Mouse (Mus musculus): ENCODE measurements around the gene Bcl2l11. TPM values are rescaled to one million over a fixed set of nuclear protein-coding genes. Genes with fewer than 3 reads are reported as not detected.
"Not testable (repeated sequence)": the region's sequence is repeated elsewhere in the genome, so short reads cannot be mapped to it uniquely, and the experiment has no call there.

Gene Bcl2l11
- polyA plus RNA-seq, 1 experiment from 2014 or later: 7.4 TPM

DNA sequence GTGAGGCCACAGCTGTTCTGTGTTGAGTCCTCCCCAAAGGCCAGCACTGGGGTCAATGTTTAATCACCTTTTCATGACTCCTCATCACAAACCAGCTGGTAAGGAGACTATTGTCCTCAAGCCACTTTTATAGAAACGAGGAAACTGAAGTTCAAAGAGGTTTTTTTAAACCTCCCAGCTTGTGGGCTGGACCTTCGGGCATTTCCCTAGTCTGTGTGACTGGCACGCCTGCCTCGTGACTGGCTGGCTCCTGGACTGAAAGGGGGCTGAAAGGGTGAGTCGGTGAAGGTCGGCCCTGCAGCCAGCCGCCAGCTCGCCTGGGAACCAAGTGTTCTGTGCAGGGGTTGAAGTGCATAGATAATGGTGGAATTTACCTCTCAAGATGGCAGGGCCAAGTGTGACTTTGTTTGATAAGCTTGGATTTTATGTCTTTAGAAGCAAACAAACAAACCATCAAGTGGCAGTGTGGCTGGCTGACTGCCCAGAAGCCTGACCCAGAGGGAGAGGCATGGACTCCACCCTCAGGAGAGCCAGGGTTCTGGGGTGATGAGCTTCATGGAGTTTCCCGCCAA, 54.1 kb downstream of the Bcl2l11 start:
- H3K4me3 ChIP-seq (ENCODE audit: low read depth, low read length): no peak overlapping the region
- no peaks in the 10 kb centered on the region for H3K27me3 ChIP-seq (ENCODE audit: control insufficient read depth, insufficient read depth, low read depth, low read length)
- no peaks in the 10 kb centered on the region for H3K9me3 ChIP-seq (replicated peaks; ENCODE audit: control insufficient read depth, low read length, poor library complexity, severe bottlenecking)
- WGBS: 29% methylated on average over 9 of the region's 9 CpGs
- peaks cover 10% of the 10 kb centered on the region for H3K4me1 ChIP-seq (ENCODE audit: control insufficient read depth, insufficient read depth, low read length)
- H3K4me2 ChIP-seq (ENCODE audit: low read length): no peak overlapping the region
- H3K36me3 ChIP-seq (ENCODE audit: control insufficient read depth, insufficient read depth, low read length): no peaks in the 10 kb centered on the region
- ATAC-seq: no peak
- H3K9ac ChIP-seq (ENCODE audit: low read depth, low read length): no peak overlapping the region
- H3K27ac ChIP-seq (ENCODE audit: low read length): no peak overlapping the region

DNA sequence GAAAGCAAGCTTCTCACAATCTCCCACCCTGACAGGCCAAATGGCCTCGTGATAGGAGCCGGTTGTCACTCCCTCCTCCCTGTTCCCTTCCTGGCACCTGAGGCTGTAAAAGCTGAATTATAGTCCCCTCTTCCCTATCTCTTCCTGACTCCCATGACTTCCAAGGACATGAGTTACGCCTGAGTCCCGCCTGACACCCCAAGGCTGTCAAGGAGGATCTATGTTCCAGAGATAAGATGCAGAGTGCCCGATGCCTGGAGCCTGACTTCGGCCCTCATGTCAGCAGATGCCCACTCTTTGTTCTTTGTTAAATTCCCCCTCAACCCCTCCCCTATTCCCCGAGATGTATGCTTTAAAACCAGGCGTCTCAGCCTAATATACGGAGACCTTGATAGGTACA, 56.3 kb downstream of the Bcl2l11 start:
- 96% methylated on average over 9 of the region's 9 CpGs for WGBS
- not testable (repeated sequence) for H3K27ac ChIP-seq (ENCODE audit: low read length); H3K36me3 ChIP-seq (ENCODE audit: control insufficient read depth, insufficient read depth, low read length); ATAC-seq; H3K4me1 ChIP-seq (ENCODE audit: control insufficient read depth, insufficient read depth, low read length); H3K27me3 ChIP-seq (ENCODE audit: control insufficient read depth, insufficient read depth, low read depth, low read length); H3K4me2 ChIP-seq (ENCODE audit: low read length); H3K9ac ChIP-seq (ENCODE audit: low read depth, low read length); H3K4me3 ChIP-seq (ENCODE audit: low read depth, low read length); H3K9me3 ChIP-seq (replicated peaks; ENCODE audit: control insufficient read depth, low read length, poor library complexity, severe bottlenecking)

DNA sequence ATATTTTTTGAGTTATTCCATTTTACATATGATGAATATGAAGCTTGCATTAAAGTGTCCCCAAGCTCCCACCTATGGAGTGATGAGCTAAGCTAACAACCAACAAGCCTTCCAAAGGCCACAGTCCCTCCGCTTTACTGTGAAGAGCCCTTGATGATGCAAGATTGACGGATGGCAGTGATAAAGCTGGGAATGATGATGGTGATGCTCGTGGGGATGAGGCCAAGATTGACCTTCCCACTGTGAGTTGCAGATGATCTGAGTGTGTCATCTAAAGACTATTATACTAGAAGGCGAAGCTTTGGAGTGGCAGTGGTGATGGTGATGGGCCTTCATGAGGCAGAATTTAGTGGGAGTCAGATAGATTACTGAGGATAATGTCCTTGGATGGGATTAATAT, 56.9 kb downstream of the Bcl2l11 start:
- no peak overlapping the region for H3K4me2 ChIP-seq (ENCODE audit: low read length)
- no peak overlapping the region for H3K9ac ChIP-seq (ENCODE audit: low read depth, low read length)
- no peak for ATAC-seq
- no peak overlapping the region for H3K27ac ChIP-seq (ENCODE audit: low read length)
- H3K36me3 ChIP-seq (ENCODE audit: control insufficient read depth, insufficient read depth, low read length): no peaks in the 10 kb centered on the region
- WGBS: 93% methylated on average over 4 of the region's 4 CpGs
- no peak overlapping the region for H3K4me3 ChIP-seq (ENCODE audit: low read depth, low read length)
- no peaks in the 10 kb centered on the region for H3K4me1 ChIP-seq (ENCODE audit: control insufficient read depth, insufficient read depth, low read length)
- no peaks in the 10 kb centered on the region for H3K27me3 ChIP-seq (ENCODE audit: control insufficient read depth, insufficient read depth, low read depth, low read length)
- H3K9me3 ChIP-seq (replicated peaks; ENCODE audit: control insufficient read depth, low read length, poor library complexity, severe bottlenecking): no peaks in the 10 kb centered on the region

DNA sequence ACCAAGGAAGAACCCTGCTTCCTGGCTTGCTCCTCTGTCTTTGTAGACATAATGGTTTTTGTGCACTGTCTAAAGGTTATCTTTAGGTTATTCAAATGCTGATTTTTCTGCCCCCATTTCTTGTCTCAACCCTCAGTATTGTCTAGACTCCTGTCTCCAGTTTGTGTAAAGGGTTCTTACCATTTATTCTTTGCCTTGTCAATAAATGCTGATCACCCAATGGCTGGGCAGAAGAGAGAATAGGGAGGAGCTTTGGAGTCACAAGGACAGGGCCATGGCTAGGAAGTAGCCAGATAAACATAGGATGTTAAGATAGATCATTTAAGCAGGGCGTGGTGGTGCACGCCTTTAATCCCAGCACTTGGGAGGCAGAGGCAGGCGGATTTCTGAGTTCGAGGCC, 57.9 kb downstream of the Bcl2l11 start:
- Histone ChIP-seq H3K9ac (ENCODE audit: low read depth, low read length) (no peak overlapping the region), H3K4me3 (ENCODE audit: low read depth, low read length) (no peak overlapping the region), H3K27ac (ENCODE audit: low read length) (no peak overlapping the region), H3K27me3 (ENCODE audit: control insufficient read depth, insufficient read depth, low read depth, low read length) (no peaks in the 10 kb centered on the region), H3K9me3 (replicated peaks; ENCODE audit: control insufficient read depth, low read length, poor library complexity, severe bottlenecking) (no peaks in the 10 kb centered on the region), H3K4me1 (ENCODE audit: control insufficient read depth, insufficient read depth, low read length) (no peaks in the 10 kb centered on the region), H3K36me3 (ENCODE audit: control insufficient read depth, insufficient read depth, low read length) (no peaks in the 10 kb centered on the region), H3K4me2 (ENCODE audit: low read length) (no peak overlapping the region)
- 98% methylated on average over 3 of the region's 4 CpGs for WGBS
- ATAC-seq: no peak

DNA sequence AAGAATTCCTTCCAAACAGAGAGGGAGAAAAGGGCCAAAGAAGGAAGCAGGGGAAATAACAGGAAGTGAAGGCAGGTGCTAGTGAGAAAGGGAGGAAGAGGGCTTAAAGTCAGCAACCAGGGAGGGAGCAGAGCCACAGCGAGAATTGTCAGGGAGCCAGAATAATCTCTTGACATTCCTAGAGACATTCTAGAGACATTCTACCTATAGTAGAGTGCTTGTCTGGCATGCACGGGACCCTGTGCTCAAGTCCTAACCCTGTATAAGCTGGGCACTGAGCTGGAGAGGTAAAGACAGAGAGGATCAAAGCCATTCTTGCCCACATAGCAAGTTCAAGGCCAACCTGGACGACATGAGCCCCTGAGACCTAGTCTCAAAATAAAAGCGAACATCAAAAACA, 60.1 kb downstream of the Bcl2l11 start:
- Histone ChIP-seq H3K9ac (ENCODE audit: low read depth, low read length) (no peak overlapping the region), H3K36me3 (ENCODE audit: control insufficient read depth, insufficient read depth, low read length) (no peaks in the 10 kb centered on the region), H3K9me3 (replicated peaks; ENCODE audit: control insufficient read depth, low read length, poor library complexity, severe bottlenecking) (no peaks in the 10 kb centered on the region), H3K4me3 (ENCODE audit: low read depth, low read length) (no peak overlapping the region), H3K27ac (ENCODE audit: low read length) (no peak overlapping the region), H3K27me3 (ENCODE audit: control insufficient read depth, insufficient read depth, low read depth, low read length) (no peaks in the 10 kb centered on the region), H3K4me2 (ENCODE audit: low read length) (no peak overlapping the region), H3K4me1 (ENCODE audit: control insufficient read depth, insufficient read depth, low read length) (no peaks in the 10 kb centered on the region)
- ATAC-seq: no peak
- 81% methylated on average over 4 of the region's 4 CpGs for WGBS

DNA sequence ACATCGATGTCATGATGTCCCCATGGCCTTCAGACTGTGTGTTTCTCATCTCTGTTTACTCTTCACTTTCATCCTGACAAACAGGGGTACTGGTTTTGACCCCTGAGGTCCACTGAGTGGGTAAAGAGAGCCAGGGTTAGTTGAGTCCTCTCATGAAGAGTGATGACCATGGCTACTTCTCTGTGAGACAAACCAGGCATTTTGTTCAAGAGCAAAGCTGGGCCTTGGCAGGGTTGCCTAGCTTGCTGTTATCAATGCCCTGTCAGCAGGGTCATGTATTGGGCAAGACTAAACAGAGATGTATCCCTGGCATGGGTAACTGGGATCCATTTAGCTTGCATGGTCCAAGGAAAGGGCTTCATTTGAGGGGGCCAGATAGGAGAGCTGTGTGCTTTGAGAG, 61.4 kb downstream of the Bcl2l11 start:
- no peak overlapping the region for H3K27ac ChIP-seq (ENCODE audit: low read length)
- WGBS: 88% methylated on average over 1 of the region's 1 CpGs
- H3K9me3 ChIP-seq (replicated peaks; ENCODE audit: control insufficient read depth, low read length, poor library complexity, severe bottlenecking): no peaks in the 10 kb centered on the region
- no peak for ATAC-seq
- no peak overlapping the region for H3K4me2 ChIP-seq (ENCODE audit: low read length)
- no peak overlapping the region for H3K4me3 ChIP-seq (ENCODE audit: low read depth, low read length)
- no peaks in the 10 kb centered on the region for H3K4me1 ChIP-seq (ENCODE audit: control insufficient read depth, insufficient read depth, low read length)
- no peak overlapping the region for H3K9ac ChIP-seq (ENCODE audit: low read depth, low read length)
- no peaks in the 10 kb centered on the region for H3K27me3 ChIP-seq (ENCODE audit: control insufficient read depth, insufficient read depth, low read depth, low read length)
- no peaks in the 10 kb centered on the region for H3K36me3 ChIP-seq (ENCODE audit: control insufficient read depth, insufficient read depth, low read length)

DNA sequence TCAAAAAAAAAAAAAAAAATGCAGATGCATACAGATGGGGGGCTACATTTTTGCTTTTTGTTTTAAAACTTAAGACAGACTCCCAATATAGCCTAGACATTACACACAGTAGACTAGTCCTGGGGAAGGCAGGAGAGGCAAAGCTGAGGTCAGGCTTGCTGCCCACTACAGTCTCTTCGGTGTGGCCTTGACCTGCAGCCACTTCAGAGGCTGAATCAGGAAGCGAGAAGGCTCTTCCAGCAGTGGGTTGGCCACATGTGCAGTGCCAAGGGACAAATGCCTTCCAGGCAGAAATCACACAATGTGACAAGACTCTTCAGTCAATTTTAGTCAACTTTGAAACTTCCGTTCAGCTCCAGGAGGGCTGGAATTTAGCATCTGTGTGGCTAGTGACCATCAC, 62.6 kb downstream of the Bcl2l11 start:
- H3K27ac ChIP-seq (ENCODE audit: low read length): no peak overlapping the region
- no peaks in the 10 kb centered on the region for H3K27me3 ChIP-seq (ENCODE audit: control insufficient read depth, insufficient read depth, low read depth, low read length)
- no peak overlapping the region for H3K9ac ChIP-seq (ENCODE audit: low read depth, low read length)
- no peaks in the 10 kb centered on the region for H3K4me1 ChIP-seq (ENCODE audit: control insufficient read depth, insufficient read depth, low read length)
- no peaks in the 10 kb centered on the region for H3K36me3 ChIP-seq (ENCODE audit: control insufficient read depth, insufficient read depth, low read length)
- ATAC-seq: no peak
- no peak overlapping the region for H3K4me3 ChIP-seq (ENCODE audit: low read depth, low read length)
- 94% methylated on average over 3 of the region's 3 CpGs for WGBS
- no peaks in the 10 kb centered on the region for H3K9me3 ChIP-seq (replicated peaks; ENCODE audit: control insufficient read depth, low read length, poor library complexity, severe bottlenecking)
- no peak overlapping the region for H3K4me2 ChIP-seq (ENCODE audit: low read length)

DNA sequence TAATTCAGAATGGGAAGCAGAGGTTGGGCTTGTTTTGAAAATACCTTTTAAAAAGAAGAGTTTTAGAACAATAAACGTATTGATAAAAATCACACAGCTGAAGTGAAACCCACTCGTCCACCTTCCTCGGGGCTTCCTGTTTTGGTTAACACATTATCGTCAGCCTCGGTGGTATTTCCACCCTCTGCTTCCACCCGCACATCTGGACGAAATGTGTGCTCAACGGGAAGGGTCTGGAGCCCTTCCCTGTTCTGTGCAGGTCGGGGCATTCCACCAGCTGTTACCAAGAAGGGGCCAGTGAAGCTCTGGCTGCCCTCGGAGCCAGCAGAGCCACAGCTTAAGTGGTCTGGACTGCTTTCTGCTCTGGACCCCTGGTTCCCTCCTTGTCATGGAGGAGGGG, 63.9 kb downstream of the Bcl2l11 start:
- 88% methylated on average over 10 of the region's 10 CpGs for WGBS
- Histone ChIP-seq H3K4me2 (ENCODE audit: low read length) (no peak overlapping the region), H3K36me3 (ENCODE audit: control insufficient read depth, insufficient read depth, low read length) (no peaks in the 10 kb centered on the region), H3K27ac (ENCODE audit: low read length) (no peak overlapping the region), H3K4me3 (ENCODE audit: low read depth, low read length) (no peak overlapping the region), H3K4me1 (ENCODE audit: control insufficient read depth, insufficient read depth, low read length) (no peaks in the 10 kb centered on the region), H3K9me3 (replicated peaks; ENCODE audit: control insufficient read depth, low read length, poor library complexity, severe bottlenecking) (no peaks in the 10 kb centered on the region), H3K9ac (ENCODE audit: low read depth, low read length) (no peak overlapping the region), H3K27me3 (ENCODE audit: control insufficient read depth, insufficient read depth, low read depth, low read length) (no peaks in the 10 kb centered on the region)
- no peak for ATAC-seq

DNA sequence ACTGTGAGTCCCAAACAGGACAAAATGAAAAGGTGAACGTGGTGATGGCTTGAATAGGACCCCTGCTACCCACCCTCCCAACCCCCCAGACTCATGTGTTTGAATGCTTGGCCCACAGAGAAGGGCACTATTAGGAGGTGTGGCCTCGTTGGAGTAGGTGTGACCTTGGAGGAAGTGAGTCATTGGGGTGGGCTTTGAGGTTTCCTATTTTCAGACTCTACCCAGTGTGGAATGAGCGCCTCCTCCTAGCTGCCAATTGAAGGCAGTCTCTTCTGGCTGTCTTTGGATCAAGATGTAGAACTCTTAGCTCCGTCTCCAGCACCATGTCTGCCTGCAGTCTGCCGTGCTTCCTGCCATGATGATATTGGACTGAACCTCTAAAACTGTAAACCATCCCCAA, 64.4 kb downstream of the Bcl2l11 start:
- no peaks in the 10 kb centered on the region for H3K27me3 ChIP-seq (ENCODE audit: control insufficient read depth, insufficient read depth, low read depth, low read length)
- 82% methylated on average over 5 of the region's 5 CpGs for WGBS
- H3K9ac ChIP-seq (ENCODE audit: low read depth, low read length): no peak overlapping the region
- no peaks in the 10 kb centered on the region for H3K36me3 ChIP-seq (ENCODE audit: control insufficient read depth, insufficient read depth, low read length)
- no peak overlapping the region for H3K4me3 ChIP-seq (ENCODE audit: low read depth, low read length)
- ATAC-seq: no peak
- H3K9me3 ChIP-seq (replicated peaks; ENCODE audit: control insufficient read depth, low read length, poor library complexity, severe bottlenecking): no peaks in the 10 kb centered on the region
- no peak overlapping the region for H3K27ac ChIP-seq (ENCODE audit: low read length)
- no peak overlapping the region for H3K4me2 ChIP-seq (ENCODE audit: low read length)
- no peaks in the 10 kb centered on the region for H3K4me1 ChIP-seq (ENCODE audit: control insufficient read depth, insufficient read depth, low read length)

DNA sequence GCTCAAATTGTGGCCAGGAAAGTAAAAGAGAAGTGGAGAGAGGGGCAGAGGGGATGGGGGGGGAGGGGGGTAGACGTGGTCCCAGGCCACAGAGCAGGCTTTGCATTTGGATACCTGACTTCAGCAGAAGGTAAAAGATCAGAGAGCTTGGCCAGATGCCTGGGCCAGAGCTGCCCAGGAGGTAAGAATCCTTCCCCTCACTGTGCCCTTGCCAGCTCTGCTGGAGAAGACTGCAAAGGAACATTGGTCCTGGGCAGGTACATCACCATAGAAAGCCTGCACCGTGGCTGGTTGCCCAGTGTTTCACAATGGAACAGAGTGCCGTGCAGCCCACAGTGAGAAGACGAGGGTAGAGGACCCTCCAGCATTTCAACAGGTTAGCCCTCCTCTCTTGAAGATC, 67.6 kb downstream of the Bcl2l11 start:
- no peaks in the 10 kb centered on the region for H3K4me1 ChIP-seq (ENCODE audit: control insufficient read depth, insufficient read depth, low read length)
- no peaks in the 10 kb centered on the region for H3K9me3 ChIP-seq (replicated peaks; ENCODE audit: control insufficient read depth, low read length, poor library complexity, severe bottlenecking)
- 61% methylated on average over 4 of the region's 4 CpGs for WGBS
- no peak overlapping the region for H3K27ac ChIP-seq (ENCODE audit: low read length)
- no peak overlapping the region for H3K4me3 ChIP-seq (ENCODE audit: low read depth, low read length)
- no peak overlapping the region for H3K9ac ChIP-seq (ENCODE audit: low read depth, low read length)
- H3K4me2 ChIP-seq (ENCODE audit: low read length): no peak overlapping the region
- no peak for ATAC-seq
- no peaks in the 10 kb centered on the region for H3K36me3 ChIP-seq (ENCODE audit: control insufficient read depth, insufficient read depth, low read length)
- no peaks in the 10 kb centered on the region for H3K27me3 ChIP-seq (ENCODE audit: control insufficient read depth, insufficient read depth, low read depth, low read length)
